Mouse (Mus musculus) heart, adult 2 months (tissue): ENCODE measurements at regions not wholly inside any gene's neighbourhood (a gene's known extent, or its start where the extent isn't known, plus 50 kb on each side); places are given as distances from the start of the nearest gene placed in this dataset.

ENCODE experiments used
- DNase-seq, 2 experiments: peaks; one replicate each; pipeline ENCODE4 v3.0.0; 2021
- H3K27ac ChIP-seq: fragments of 200-600 bp; 2 replicates; pipeline ENCODE4 v1.8.1; 2022
- H3K27me3 ChIP-seq: fragments of 200-500 bp; 2 replicates; pipeline ENCODE4 v1.6.1; 2012; ENCODE audit warnings: mild to moderate bottlenecking, low read length, inconsistent platforms, mixed read lengths; ENCODE audit not compliant: control insufficient read depth, insufficient read depth
- H3K36me3 ChIP-seq: fragments of 200-500 bp; 2 replicates; pipeline ENCODE4 v1.6.1; 2012; ENCODE audit warnings: low read length, inconsistent platforms; ENCODE audit not compliant: control insufficient read depth, insufficient read depth
- H3K4me1 ChIP-seq: fragments of 200-500 bp; 2 replicates; pipeline ENCODE4 v1.6.1; 2011; ENCODE audit warnings: low read length; ENCODE audit not compliant: control insufficient read depth, insufficient read depth
- H3K4me3 ChIP-seq: fragments of 200-600 bp; 2 replicates; pipeline ENCODE4 v1.8.1; 2022
- H3K79me2 ChIP-seq: fragments of 200-500 bp; replicated peaks from 2 replicates; pipeline ENCODE4 v1.6.1; 2012; ENCODE audit warnings: mild to moderate bottlenecking, inconsistent platforms, low read length, moderate library complexity, mixed read lengths; ENCODE audit not compliant: control insufficient read depth, insufficient read depth
- H3K9ac ChIP-seq: fragments of 200-500 bp; 2 replicates; pipeline ENCODE4 v1.6.1; 2012; ENCODE audit warnings: low read depth, mild to moderate bottlenecking, control low read depth, inconsistent platforms, low read length, mixed read lengths
- CTCF ChIP-seq: fragments of 200-600 bp; IDR thresholded peaks from 2 replicates; pipeline ENCODE4 v1.8.1; 2022; ENCODE audit warnings: antibody characterized with exemption, mild to moderate bottlenecking, moderate library complexity
- EP300 ChIP-seq: fragments of 200-500 bp; IDR thresholded peaks from 2 replicates; pipeline ENCODE4 v1.6.1; 2011; ENCODE audit warnings: low read depth, low read length, control low read depth; ENCODE audit not compliant: insufficient read depth
- POLR2A ChIP-seq: fragments of 200-500 bp; IDR thresholded peaks from 2 replicates; pipeline ENCODE4 v1.6.1; 2011; ENCODE audit warnings: mild to moderate bottlenecking, low read depth, low read length, control low read depth; ENCODE audit not compliant: insufficient read depth
- WGBS: fragments of 180-500 bp; shearing (Covaris S2); methylation state at CpG from one replicate; pipeline ENCODE4 v1.1.7; 2018; 5-methylcytosine and 5-hydroxymethylcytosine counted together
- intact Hi-C: fragments of 180-260 bp; cut with DNase I; formaldehyde crosslinking; loops from one replicate; pipeline ENCODE4 v1.15.1; 2025

GRCm38 (mm10) chr16:55550649-55551312 is 253.0 kb upstream of the Zpld1 start:
- peaks cover 7% of the 10 kb centered on the region for H3K4me1 ChIP-seq
- H3K27me3 ChIP-seq = no peaks in the 10 kb centered on the region
- intact Hi-C loops = no loop called here
- WGBS = 44% methylated on average over 4 of the region's 4 CpGs
- peak in 1 of 2 experiments; percentile 24 for DNase-seq
- H3K4me3 ChIP-seq = no peak overlapping the region
- H3K36me3 ChIP-seq = no peaks in the 10 kb centered on the region
- H3K27ac ChIP-seq = peak overlapping the region; percentile 23
- TF ChIP-seq CTCF (no peak), EP300 (no peak), POLR2A (no peak)
- H3K79me2 ChIP-seq = no peaks in the 10 kb centered on the region
- no peak overlapping the region for H3K9ac ChIP-seq

- 93% methylated on average over 2 of the region's 2 CpGs for WGBS
- H3K27ac ChIP-seq = no peak overlapping the region
- H3K27me3 ChIP-seq = no peaks in the 10 kb centered on the region
- H3K36me3 ChIP-seq = no peaks in the 10 kb centered on the region
- H3K4me1 ChIP-seq = no peaks in the 10 kb centered on the region; the same call in 1 of the 2 replicates
- no peak overlapping the region for H3K9ac ChIP-seq
- H3K4me3 ChIP-seq = no peak overlapping the region
- no peak for TF ChIP-seq EP300
- TF ChIP-seq CTCF = no peak
- DNase-seq = no peak
- intact Hi-C loops = no loop called here
- H3K79me2 ChIP-seq = no peaks in the 10 kb centered on the region
Observed at GRCm38 (mm10) chr16:55547095-55547494, 249.3 kb upstream of the Zpld1 start.

- 70% methylated on average over 3 of the region's 3 CpGs for WGBS
- DNase-seq = no peak
- H3K4me3 ChIP-seq = no peak overlapping the region
- H3K27ac ChIP-seq = no peak overlapping the region
- H3K4me1 ChIP-seq = no peaks in the 10 kb centered on the region
- TF ChIP-seq POLR2A = no peak
- H3K27me3 ChIP-seq = no peaks in the 10 kb centered on the region
- H3K9ac ChIP-seq = no peak overlapping the region
- H3K79me2 ChIP-seq = no peaks in the 10 kb centered on the region
- intact Hi-C loops = no loop called here
- no peaks in the 10 kb centered on the region for H3K36me3 ChIP-seq
Observed at GRCm38 (mm10) chr16:55540336-55541015, 242.7 kb upstream of the Zpld1 start.

GRCm38 (mm10) chr16:55539179-55539578 is 241.4 kb upstream of the Zpld1 start:
- no peaks in the 10 kb centered on the region for H3K79me2 ChIP-seq
- no peaks in the 10 kb centered on the region for H3K27me3 ChIP-seq
- intact Hi-C loops = no loop called here
- H3K36me3 ChIP-seq = no peaks in the 10 kb centered on the region
- DNase-seq = no peak
- WGBS = 81% methylated on average over 1 of the region's 1 CpGs
- no peak overlapping the region for H3K9ac ChIP-seq
- H3K4me1 ChIP-seq = no peaks in the 10 kb centered on the region
- H3K27ac ChIP-seq = no peak overlapping the region
- H3K4me3 ChIP-seq = no peak overlapping the region
- TF ChIP-seq POLR2A (no peak), CTCF (no peak), EP300 (no peak)

GRCm38 (mm10) chr16:55537548-55537947 is 239.8 kb upstream of the Zpld1 start:
- Histone ChIP-seq H3K4me3 (no peak overlapping the region), H3K27me3 (no peaks in the 10 kb centered on the region), H3K79me2 (no peaks in the 10 kb centered on the region), H3K9ac (no peak overlapping the region), H3K36me3 (no peaks in the 10 kb centered on the region), H3K27ac (no peak overlapping the region), H3K4me1 (no peaks in the 10 kb centered on the region)
- intact Hi-C loops = no loop called here
- 84% methylated on average over 5 of the region's 5 CpGs for WGBS
- no peak for DNase-seq
- TF ChIP-seq POLR2A = no peak

GRCm38 (mm10) chr16:55532686-55533085 is 234.9 kb upstream of the Zpld1 start:
- WGBS = 64% methylated on average over 3 of the region's 3 CpGs
- intact Hi-C loops = no loop called here

More at GRCm38 (mm10) chr16:55532686-55533085, 234.9 kb upstream of the Zpld1 start:
- H3K4me1 ChIP-seq = no peaks in the 10 kb centered on the region
- H3K36me3 ChIP-seq = no peaks in the 10 kb centered on the region
- no peak overlapping the region for H3K9ac ChIP-seq
- no peak for DNase-seq
- no peaks in the 10 kb centered on the region for H3K79me2 ChIP-seq
- TF ChIP-seq CTCF = no peak
- TF ChIP-seq EP300 = no peak
- no peak for TF ChIP-seq POLR2A
- H3K4me3 ChIP-seq = no peak overlapping the region
- H3K27me3 ChIP-seq = no peaks in the 10 kb centered on the region
- H3K27ac ChIP-seq = no peak overlapping the region
